Mouse (Mus musculus) cerebellum, postnatal 10 days (tissue): ENCODE data around the gene Gm21293.
A peak's percentile ranks its signal among the peaks of the same experiment; 100 is the strongest.
"Not testable (repeated sequence)": the region's sequence is repeated elsewhere in the genome, so short reads cannot be mapped to it uniquely, and the experiment has no call there.

Experiments used
- DNase-seq, 2 experiments: peaks; one replicate each; pipeline ENCODE4 v3.0.0; 2021; ENCODE audit warnings: mixed read lengths in 2 of 2

Gene Gm21293

DNA sequence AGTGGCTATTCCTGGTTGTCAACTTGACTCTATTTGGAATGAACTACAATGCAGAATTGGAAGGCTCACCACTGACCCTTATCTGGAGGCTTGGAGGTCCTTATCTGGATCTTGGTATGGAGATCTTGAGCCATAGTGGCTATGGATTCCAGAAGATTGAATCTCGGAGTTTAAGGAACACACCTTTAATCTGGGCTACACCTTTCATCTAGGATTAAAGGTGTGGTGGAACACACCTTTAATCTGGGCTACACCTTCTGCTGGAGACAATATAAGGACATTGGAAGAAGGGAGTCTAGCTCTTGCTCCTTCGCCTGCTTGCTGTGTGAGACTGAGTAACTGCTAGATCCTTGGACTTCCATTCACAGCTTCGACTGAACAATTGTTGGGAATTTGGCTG lies at the start of gene Gm21293:
Gene Gm21293 (plus strand): TSS at position 301 of the 400 bp plus-strand sequence.
- not testable (repeated sequence) for DNase-seq

GRCm38 (mm10) chr10:104110044-104110443 lies 32.7 kb upstream of the Gm21293 start:
- peak; percentile 54 to 70 for DNase-seq

DNA sequence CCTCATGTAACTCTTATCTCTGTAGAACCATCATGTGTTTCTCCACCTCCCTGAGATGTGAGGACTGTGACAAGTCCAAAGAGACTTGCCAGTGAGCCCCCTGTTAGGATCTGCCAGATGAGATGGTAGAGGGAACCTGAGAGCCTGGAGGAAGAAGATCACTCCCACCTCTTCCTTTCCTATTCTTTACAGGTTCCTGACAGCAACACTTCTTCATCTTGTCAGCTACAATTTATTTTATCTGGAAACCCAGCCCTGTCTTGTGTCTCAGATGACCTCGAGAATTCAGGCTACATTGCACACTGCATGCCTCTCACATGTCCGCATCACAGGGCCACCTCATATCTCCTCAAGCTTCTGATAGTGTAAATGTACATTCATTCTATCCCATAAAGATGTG lies 24.5 kb upstream of the Gm21293 start:
- DNase-seq, result no peak

DNA sequence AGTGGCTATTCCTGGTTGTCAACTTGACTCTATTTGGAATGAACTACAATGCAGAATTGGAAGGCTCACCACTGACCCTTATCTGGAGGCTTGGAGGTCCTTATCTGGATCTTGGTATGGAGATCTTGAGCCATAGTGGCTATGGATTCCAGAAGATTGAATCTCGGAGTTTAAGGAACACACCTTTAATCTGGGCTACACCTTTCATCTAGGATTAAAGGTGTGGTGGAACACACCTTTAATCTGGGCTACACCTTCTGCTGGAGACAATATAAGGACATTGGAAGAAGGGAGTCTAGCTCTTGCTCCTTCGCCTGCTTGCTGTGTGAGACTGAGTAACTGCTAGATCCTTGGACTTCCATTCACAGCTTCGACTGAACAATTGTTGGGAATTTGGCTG lies 8.4 kb downstream of the Gm21293 start, which contains the start of gene Gm6763:
Gene Gm6763 (plus strand): TSS at position 301 of the 400 bp plus-strand sequence.
- DNase-seq, result not testable (repeated sequence)

DNA sequence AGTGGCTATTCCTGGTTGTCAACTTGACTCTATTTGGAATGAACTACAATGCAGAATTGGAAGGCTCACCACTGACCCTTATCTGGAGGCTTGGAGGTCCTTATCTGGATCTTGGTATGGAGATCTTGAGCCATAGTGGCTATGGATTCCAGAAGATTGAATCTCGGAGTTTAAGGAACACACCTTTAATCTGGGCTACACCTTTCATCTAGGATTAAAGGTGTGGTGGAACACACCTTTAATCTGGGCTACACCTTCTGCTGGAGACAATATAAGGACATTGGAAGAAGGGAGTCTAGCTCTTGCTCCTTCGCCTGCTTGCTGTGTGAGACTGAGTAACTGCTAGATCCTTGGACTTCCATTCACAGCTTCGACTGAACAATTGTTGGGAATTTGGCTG lies 16.9 kb downstream of the Gm21293 start, which contains the start of gene Gm8764:
Gene Gm8764 (plus strand): TSS at position 301 of the 400 bp plus-strand sequence.
- DNase-seq, result not testable (repeated sequence)

DNA sequence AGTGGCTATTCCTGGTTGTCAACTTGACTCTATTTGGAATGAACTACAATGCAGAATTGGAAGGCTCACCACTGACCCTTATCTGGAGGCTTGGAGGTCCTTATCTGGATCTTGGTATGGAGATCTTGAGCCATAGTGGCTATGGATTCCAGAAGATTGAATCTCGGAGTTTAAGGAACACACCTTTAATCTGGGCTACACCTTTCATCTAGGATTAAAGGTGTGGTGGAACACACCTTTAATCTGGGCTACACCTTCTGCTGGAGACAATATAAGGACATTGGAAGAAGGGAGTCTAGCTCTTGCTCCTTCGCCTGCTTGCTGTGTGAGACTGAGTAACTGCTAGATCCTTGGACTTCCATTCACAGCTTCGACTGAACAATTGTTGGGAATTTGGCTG lies 25.4 kb downstream of the Gm21293 start, which contains the start of gene Gm21304:
Gene Gm21304 (plus strand): TSS at position 301 of the 400 bp plus-strand sequence.
- DNase-seq, result not testable (repeated sequence)

DNA sequence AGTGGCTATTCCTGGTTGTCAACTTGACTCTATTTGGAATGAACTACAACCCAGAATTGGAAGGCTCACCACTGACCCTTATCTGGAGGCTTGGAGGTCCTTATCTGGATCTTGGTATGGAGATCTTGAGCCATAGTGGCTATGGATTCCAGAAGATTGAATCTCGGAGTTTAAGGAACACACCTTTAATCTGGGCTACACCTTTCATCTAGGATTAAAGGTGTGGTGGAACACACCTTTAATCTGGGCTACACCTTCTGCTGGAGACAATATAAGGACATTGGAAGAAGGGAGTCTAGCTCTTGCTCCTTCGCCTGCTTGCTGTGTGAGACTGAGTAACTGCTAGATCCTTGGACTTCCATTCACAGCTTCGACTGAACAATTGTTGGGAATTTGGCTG lies 33.9 kb downstream of the Gm21293 start, which contains the start of gene Gm21312:
Gene Gm21312 (plus strand): TSS at position 301 of the 400 bp plus-strand sequence.
- DNase-seq, result not testable (repeated sequence)

DNA sequence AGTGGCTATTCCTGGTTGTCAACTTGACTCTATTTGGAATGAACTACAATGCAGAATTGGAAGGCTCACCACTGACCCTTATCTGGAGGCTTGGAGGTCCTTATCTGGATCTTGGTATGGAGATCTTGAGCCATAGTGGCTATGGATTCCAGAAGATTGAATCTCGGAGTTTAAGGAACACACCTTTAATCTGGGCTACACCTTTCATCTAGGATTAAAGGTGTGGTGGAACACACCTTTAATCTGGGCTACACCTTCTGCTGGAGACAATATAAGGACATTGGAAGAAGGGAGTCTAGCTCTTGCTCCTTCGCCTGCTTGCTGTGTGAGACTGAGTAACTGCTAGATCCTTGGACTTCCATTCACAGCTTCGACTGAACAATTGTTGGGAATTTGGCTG lies 42.4 kb downstream of the Gm21293 start, which contains the start of gene Gm20765:
Gene Gm20765 (plus strand): TSS at position 301 of the 400 bp plus-strand sequence.
- not testable (repeated sequence) for DNase-seq

- not testable (repeated sequence) for DNase-seq
Observed at GRCm38 (mm10) chr10:104193742-104194141, 51.0 kb downstream of the Gm21293 start, which contains the start of gene Gm4340. TSS of gene Gm4340 (plus strand) at chr10:104194042.
